Mouse (Mus musculus) lung, postnatal 14 days (tissue): Measurements from ENCODE around the gene Rhbdl2.

ENCODE experiments used
- DNase-seq: peaks from one replicate; pipeline ENCODE4 v3.0.0; 2021

Gene Rhbdl2

DNA sequence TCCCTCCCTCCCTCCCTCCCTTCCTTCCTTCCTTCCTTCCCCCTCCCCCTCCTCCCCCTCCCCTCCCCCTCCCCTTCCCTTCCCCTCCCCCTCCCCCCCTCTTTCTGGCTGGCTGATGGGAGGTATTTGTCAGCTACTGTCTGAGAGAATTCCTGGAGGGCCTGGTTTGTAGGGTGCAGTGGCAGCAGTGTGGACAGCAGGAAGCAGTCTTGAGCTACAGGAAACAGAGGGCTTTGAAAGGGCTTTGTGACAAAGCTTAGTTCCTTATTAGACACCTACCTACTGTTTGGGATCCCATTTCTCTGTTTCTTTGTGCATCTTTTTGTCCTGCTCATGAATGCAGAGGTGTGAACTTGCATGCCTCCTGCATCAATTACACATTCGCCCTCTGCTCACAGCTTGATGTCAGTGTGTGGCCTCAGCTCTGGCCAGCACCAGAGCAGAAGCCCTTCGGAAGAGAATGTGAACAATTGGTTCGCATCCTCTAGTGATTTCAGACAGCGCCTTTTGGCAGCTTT is 31.5 kb downstream of the Rhbdl2 start:
- peak; percentile 24 for DNase-seq

DNA sequence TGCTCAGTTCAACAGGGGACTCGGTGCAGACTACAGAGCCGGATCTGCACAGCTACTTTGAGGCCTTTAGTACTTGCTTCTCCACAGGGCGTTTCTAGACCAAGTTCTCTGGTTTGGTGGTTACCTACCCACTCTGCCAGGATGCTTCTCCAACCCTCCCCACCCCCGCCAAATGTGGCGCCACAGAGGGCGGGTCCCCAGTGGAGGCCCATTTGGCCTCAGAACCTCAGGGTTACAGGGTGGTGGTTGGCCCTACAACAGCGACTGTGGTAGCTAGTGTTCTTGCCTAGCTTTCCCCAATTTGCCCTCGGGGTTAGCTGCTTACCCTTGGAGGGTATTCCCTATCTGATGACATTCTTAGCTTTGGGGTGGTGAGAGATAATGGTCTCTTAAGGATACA is 54.5 kb downstream of the Rhbdl2 start:
- no peak for DNase-seq

GRCm38 (mm10) chr4:123856888-123857287 is 69.2 kb downstream of the Rhbdl2 start:
- DNase-seq, result no peak

GRCm38 (mm10) chr4:123858090-123858489 is 70.4 kb downstream of the Rhbdl2 start:
- no peak for DNase-seq

DNA sequence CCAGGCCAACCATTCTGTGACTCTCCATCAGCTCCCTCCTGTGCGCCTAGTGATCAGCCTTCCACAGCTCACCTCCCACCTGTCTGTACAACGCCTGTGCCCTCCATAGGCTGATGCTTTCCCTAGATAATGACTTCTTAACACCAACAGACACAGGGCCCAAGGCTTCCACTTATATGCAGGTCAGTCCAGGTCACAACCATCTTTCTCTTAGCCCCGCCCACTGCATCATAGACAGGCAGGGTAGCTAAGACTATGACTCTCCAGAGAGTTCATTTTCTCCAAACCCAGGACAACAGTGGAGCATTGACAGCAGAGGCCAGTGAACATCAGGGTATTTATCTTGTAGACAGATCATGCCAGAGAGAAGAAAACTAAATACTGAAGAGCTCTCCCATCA is 71.7 kb downstream of the Rhbdl2 start, which contains the start of gene 4933427I04Rik:
4933427I04Rik (plus strand) TSS at position 301 of the 400 bp plus-strand sequence.
- DNase-seq, result no peak

- DNase-seq, result no peak
These were observed 72.1 kb downstream of the Rhbdl2 start for GRCm38 (mm10) chr4:123859803-123860202.

- no peak for DNase-seq
These were observed 72.9 kb downstream of the Rhbdl2 start for GRCm38 (mm10) chr4:123860621-123861020.
